Mouse (Mus musculus) left cerebral cortex, postnatal 10 days (tissue): ENCODE results near the gene Syt13. TPM values are rescaled to one million over a fixed set of nuclear protein-coding genes. Genes with fewer than 3 reads are reported as not detected.
A peak's percentile ranks its signal among the peaks of the same experiment; 100 is the strongest.

Source experiments
- DNase-seq, 2 experiments: peaks; one replicate each; pipeline ENCODE4 v3.0.0; 2021 to 2022; ENCODE audit warnings: low spot score in 2 of 2, mixed read lengths in 1 of 2; ENCODE audit errors: extremely low spot score in 1 of 2
- intact Hi-C: fragments of 180-260 bp; cut with DNase I; formaldehyde crosslinking; loops from one replicate; pipeline ENCODE4 v1.15.1; 2025
- total RNA-seq, 2 experiments: library from RNA; stranded (reverse); gene quantifications; 2 replicates each; pipeline ENCODE4 v1.2.3; 2021

Gene Syt13
- total RNA-seq, 2 experiments from 2014 or later, result 90.0 to 95.7 TPM

- DNase-seq, result no peak
- intact Hi-C loops, result loop anchor here (5.0 kb wide), 1 partner anchor 40 kb away; no protein-coding TSS in a partner anchor
Observed at GRCm38 (mm10) chr2:92917405-92918142, 2.7 kb downstream of the Syt13 start.

DNA sequence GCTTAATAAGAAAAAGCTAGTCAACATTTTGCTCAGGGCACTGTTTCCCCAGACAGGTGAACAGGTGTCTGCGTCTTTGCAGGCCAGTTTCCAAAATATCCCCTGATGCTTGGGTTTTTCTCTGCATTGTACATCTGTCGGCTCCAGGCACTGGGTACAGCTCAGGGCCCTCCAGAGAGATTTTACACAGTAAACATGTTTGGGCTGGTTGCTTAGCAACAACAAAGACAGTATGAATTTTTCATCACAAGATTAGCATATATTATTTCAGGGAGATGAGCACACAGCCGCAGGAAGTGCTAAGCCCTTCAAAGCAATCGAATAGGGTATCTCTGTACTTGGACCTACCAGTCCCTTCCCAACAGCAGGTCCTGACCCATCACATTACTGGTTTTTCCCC is 5.8 kb downstream of the Syt13 start:
- peak in 1 of 2 experiments; percentile 61 for DNase-seq
- intact Hi-C loops, result no loop called here

- DNase-seq, result no peak
- intact Hi-C loops, result no loop called here
Observed at GRCm38 (mm10) chr2:92924677-92925259, 9.9 kb downstream of the Syt13 start.

- no peak for DNase-seq
- intact Hi-C loops, result no loop called here
Observed at GRCm38 (mm10) chr2:92929696-92930095, 14.8 kb downstream of the Syt13 start.

GRCm38 (mm10) chr2:92931061-92931460 is 16.2 kb downstream of the Syt13 start:
- intact Hi-C loops, result no loop called here
- DNase-seq, result no peak

DNA sequence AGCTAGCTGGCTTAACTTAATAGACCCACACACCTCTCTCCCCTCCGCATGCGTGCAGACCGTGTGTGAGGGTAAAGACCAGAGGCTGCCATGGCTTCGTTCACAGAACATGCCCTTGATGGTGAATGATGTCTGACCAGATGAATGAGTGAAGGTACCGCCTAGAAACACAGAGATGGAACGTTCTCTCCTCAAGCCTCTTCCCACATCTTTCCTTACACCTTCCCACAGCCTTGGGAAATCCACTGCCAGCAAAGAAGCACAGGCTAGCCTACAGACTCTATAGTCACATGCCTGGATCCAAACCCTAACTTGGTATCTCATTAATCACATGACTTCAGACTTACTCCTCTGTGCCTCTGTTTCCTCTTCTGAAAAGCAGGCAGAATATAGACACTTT is 18.5 kb downstream of the Syt13 start:
- DNase-seq, result no peak
- intact Hi-C loops, result no loop called here

DNA sequence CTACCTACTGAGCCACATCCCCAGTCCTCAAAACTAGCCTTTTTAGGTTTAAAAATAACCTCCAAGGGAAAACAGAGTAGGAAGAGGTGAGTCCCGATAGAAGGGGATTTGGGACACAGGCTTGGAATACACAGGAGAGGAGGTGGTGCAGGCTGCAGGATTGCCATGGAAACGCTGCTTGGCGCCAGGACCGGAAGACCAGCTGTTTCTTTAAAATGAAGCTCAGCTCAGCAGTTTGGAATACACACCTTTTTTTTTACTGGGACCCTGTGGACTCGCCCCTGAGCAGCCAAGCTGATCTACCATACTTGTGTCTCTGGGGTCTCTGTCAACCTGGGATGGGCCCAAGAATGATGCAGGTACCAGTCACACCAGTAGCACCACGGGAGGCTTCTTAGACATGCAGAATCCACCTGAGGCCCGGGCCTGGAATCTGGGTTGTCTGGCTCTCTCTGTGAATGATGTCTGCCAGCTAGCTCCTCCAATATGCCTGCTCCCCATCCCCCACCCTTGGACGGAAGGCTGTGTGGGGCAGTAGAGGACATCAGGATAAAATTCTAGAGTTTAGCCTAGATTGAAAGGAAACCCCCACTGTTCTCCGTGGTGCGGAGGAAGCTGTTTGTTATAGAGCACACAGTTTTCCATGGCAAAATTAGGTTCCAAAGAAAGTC is 19.5 kb downstream of the Syt13 start:
- DNase-seq, result peak; percentile 71 to 78
- intact Hi-C loops, result no loop called here

- DNase-seq, result no peak
- intact Hi-C loops, result no loop called here
Observed at GRCm38 (mm10) chr2:92935483-92935882, 20.6 kb downstream of the Syt13 start.

GRCm38 (mm10) chr2:92938063-92938462 is 23.2 kb downstream of the Syt13 start:
- DNase-seq, result no peak
- intact Hi-C loops, result no loop called here

DNA sequence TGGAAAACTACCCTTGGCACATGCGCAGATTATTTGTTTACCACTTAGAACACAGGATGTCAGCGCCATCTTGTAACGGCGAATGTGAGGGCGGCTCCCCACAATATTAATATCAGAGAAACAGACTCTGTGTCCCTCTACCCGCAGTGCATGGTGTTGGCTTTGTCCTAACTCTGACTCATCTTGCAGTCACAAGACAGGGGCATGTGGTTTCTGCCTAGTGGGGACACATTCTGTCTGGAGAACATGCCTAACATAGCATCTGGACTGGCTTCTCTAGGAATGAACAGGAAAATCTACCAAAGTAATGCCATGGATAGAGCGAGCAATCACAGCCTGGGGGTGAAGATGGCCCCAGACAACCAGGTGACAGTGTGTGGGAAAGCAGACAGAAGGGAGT is 23.9 kb downstream of the Syt13 start:
- intact Hi-C loops, result no loop called here
- DNase-seq, result no peak

DNA sequence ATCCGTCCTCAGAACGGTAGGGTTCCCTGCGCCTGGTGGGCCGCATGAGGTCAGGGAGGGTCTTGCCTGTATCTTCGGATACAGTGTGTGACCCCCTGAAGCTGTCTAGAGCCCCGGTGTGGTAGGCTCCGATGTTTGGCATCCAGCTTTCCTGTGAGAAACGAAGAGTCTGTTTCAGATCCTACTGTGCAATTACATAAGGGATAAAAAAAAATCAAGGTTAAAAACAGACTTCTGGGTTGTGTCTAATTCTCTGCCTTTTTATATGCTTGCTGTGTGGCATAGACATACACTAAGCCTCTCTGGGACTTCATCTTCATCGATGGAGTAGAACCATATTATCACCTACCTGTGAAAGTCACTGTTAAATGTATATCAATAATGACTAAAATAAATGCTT is 26.1 kb downstream of the Syt13 start:
- intact Hi-C loops, result no loop called here
- no peak for DNase-seq

- no peak for DNase-seq
- intact Hi-C loops, result no loop called here
Observed at GRCm38 (mm10) chr2:92941463-92941862, 26.6 kb downstream of the Syt13 start.

- no peak for DNase-seq
- intact Hi-C loops, result no loop called here
Observed at GRCm38 (mm10) chr2:92943406-92943805, 28.5 kb downstream of the Syt13 start.

DNA sequence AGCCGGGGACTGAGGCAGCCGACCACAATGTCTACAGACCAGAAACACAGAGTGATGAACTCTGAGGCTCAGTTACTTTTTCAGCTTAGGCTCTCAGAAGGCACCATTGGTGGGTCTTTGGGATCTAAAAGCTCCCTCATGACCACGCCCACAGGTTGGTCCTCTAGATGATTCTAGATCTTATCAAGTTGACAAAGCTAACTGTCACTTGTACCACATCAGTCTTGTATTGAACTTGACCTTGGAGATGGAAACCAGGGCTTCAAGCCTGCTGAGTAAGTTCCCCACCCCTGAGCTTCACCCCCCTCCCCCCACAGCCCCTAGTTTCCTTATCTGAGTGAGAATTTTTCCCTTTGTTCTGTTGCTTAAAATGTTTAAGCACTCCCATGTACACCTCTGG is 29.5 kb downstream of the Syt13 start:
- intact Hi-C loops, result no loop called here
- no peak for DNase-seq

DNA sequence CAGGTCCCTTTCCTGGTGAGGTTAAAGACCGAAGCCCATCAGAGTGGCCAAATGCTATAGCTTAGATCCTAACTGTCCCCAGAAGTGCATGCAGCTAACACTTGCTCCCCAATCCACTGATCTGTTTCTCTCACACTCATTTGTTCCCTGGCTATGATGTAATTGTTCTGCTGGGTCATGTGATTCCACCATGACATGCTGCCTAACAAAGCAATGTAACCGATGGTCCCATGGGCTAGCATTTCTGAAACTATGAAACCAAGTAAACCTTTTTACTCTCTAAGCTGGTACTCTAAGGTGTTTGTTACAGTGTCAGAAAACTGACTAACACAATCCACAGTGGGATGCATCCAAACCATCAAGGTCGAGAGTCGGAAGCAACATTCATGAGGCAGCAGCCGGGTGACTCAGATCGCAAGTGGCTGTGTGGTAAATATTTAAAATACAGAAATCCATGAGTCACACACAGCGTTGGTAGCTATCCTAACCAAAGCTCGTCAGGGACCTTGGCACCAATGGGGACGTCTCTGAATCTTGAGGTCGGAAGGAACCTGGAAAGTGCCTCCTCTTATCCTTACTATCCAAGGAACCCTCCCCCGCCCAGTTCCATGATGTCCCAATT is 30.3 kb downstream of the Syt13 start:
- intact Hi-C loops, result no loop called here
- no peak for DNase-seq

- intact Hi-C loops, result no loop called here
- DNase-seq, result no peak
Observed at GRCm38 (mm10) chr2:92945824-92946598, 31.1 kb downstream of the Syt13 start.

GRCm38 (mm10) chr2:92947981-92948698 is 33.2 kb downstream of the Syt13 start:
- peak in 1 of 2 experiments; percentile 67 for DNase-seq
- intact Hi-C loops, result no loop called here

DNA sequence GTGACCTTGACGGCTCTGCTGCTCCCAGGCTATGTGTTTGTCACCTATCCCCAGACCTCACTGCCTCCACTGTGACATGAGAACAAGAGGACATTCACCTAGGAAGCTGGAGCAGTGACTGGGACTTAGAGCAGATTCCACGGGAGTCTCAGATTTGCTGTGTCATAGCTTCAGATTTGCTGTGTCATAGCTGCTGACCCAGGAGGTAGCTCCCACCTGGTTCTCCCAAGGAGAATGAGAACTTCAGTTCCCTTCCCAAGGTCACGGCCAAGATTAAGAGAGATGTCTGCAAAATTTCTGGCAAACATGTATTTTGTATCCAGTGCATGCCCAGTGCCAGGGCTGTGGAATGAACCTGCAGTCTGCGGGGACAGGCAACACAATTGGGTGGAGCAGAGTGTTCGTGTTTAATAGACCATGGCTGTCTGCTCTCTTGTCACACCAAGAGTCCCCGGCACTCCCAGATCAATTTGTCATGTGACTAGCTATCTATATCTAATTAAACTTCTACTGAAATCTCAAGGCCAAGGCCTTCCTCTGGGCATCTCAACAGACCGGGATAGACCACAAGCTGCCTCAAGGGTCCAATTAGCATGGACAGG is 33.9 kb downstream of the Syt13 start:
- no peak for DNase-seq
- intact Hi-C loops, result no loop called here
